Mouse (Mus musculus): ENCODE results near the gene Parm1. TPM values are rescaled to one million over a fixed set of nuclear protein-coding genes. Genes with fewer than 3 reads are reported as not detected.

Gene Parm1
- total RNA-seq (2014; rRNA removed) (6.5 and 11.8 TPM in 2 replicates), polyA plus RNA-seq (2015; fragmentation: Nextera tagmentation; extraction: Ambion mirVana) (4.7 and 7.3 TPM in 2 replicates)

DNA sequence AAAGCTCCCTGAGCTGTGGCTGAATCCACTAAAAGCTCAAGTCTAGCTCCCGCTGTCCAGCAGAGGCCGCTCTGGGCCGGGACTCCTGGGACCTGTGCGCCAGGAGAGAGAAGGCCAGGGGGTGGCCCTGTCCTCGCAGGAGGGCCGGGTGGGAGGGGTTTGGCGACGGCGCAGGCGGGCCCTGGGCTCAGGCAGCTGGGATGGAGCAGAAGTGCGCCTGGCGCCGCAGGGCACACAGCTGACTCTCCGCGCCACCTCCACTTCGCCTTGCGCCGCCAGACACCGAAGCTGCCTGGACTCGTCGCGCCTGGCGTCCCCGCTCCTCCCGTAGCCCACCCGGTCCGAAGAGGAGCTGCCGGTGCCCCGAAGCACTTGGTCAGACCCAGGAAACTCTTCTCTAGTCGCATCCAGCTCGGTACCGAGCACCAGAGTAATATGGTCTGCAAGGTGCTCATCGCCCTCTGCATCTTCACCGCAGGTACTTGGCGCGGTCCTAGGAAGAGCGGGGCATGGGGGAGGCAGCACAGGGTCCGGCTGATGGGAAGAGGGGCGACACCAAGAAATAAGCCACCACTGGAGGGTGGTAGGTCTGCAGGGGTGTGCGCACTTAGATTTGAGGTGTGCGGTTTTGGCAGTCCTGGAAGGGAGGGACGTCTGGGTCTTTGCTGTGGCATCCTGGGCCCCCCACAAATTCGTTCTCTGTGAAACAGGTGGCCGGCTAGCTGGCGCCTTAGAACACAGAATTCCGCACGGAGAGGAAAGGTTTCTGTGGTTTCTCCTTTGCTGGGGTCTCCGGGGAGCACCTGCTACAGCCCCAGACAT, at the start of gene Parm1:
Gene Parm1 (plus strand): TSS at position 136 of the 822 bp plus-strand sequence.
- H3K36me3 ChIP-seq (ENCODE audit: insufficient read depth) = no peaks in the 10 kb centered on the region
- peak within 1 kb of the TSS; percentile 54 for H3K4me3 ChIP-seq (ENCODE audit: low read depth, low read length)
- peaks cover 15% of the 10 kb centered on the region; the same call in 1 of the 2 replicates for H3K4me1 ChIP-seq (ENCODE audit: insufficient read depth)
- peak; percentile 95 for ATAC-seq
- H3K4me2 ChIP-seq (ENCODE audit: low read depth) = peak within 1 kb of the TSS; percentile 98
- peaks cover 5% of the 10 kb centered on the region; the same call in 1 of the 2 replicates for H3K27me3 ChIP-seq (ENCODE audit: insufficient read depth, low read length)
- peak within 1 kb of the TSS; percentile 54 for H3K9ac ChIP-seq
- no peak within 1 kb of the TSS for H3K27ac ChIP-seq (ENCODE audit: low read depth, low read length)
- H3K9me3 ChIP-seq (ENCODE audit: low read length) = no peaks in the 10 kb centered on the region
- peak; percentile 79 for TF ChIP-seq CTCF (IDR thresholded peaks at IDR 0.05; ENCODE audit: low read depth)
- DNase-seq = peak; percentile 87
- 2% methylated on average over 48 of the region's 48 CpGs for WGBS

DNA sequence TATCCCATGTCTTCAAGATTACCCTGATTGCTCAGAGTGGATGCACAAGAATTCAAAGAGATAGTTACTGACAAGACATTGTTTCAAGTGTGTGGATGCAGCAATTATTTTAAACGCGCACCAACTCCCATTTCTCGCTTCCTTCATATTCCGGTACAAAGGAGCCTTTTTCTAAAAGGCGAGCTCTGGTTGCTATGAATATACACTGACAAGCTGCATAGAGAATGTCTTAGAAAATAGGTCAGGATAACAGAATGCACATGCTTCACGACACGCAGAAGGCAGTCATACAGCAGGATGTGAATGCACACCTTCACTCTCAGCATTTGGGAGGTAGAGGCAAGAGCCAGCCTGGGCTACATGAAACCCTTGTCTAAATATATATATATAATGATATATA, 42.2 kb upstream of the Parm1 start:
- WGBS = 80% methylated on average over 7 of the region's 7 CpGs
- H3K27me3 ChIP-seq (ENCODE audit: insufficient read depth, low read length) = no peaks in the 10 kb centered on the region
- H3K9ac ChIP-seq = no peak overlapping the region; the same call in 1 of the 2 replicates
- ATAC-seq = no peak
- H3K36me3 ChIP-seq (ENCODE audit: insufficient read depth) = no peaks in the 10 kb centered on the region
- DNase-seq = no peak
- no peaks in the 10 kb centered on the region for H3K9me3 ChIP-seq (ENCODE audit: low read length)
- no peak overlapping the region for H3K4me3 ChIP-seq (ENCODE audit: low read depth, low read length)
- no peak overlapping the region for H3K4me2 ChIP-seq (ENCODE audit: low read depth)
- no peaks in the 10 kb centered on the region for H3K4me1 ChIP-seq (ENCODE audit: insufficient read depth)
- no peak for TF ChIP-seq CTCF (IDR thresholded peaks at IDR 0.05; ENCODE audit: low read depth)
- H3K27ac ChIP-seq (ENCODE audit: low read depth, low read length) = no peak overlapping the region

- Histone ChIP-seq H3K4me1 (ENCODE audit: insufficient read depth) (no peaks in the 10 kb centered on the region), H3K4me2 (ENCODE audit: low read depth) (no peak overlapping the region), H3K27me3 (ENCODE audit: insufficient read depth, low read length) (no peaks in the 10 kb centered on the region), H3K4me3 (ENCODE audit: low read depth, low read length) (no peak overlapping the region), H3K9me3 (ENCODE audit: low read length) (no peaks in the 10 kb centered on the region), H3K36me3 (ENCODE audit: insufficient read depth) (no peaks in the 10 kb centered on the region), H3K27ac (ENCODE audit: low read depth, low read length) (no peak overlapping the region), H3K9ac (no peak overlapping the region)
- no peak for DNase-seq
- TF ChIP-seq CTCF (IDR thresholded peaks at IDR 0.05; ENCODE audit: low read depth) = no peak
- no peak for ATAC-seq
- 87% methylated on average over 7 of the region's 7 CpGs for WGBS
Measured at GRCm38 (mm10) chr5:91476863-91477262, 40.6 kb upstream of the Parm1 start.

GRCm38 (mm10) chr5:91478673-91479072, 38.7 kb upstream of the Parm1 start:
- Histone ChIP-seq H3K9me3 (ENCODE audit: low read length) (no peaks in the 10 kb centered on the region), H3K9ac (no peak overlapping the region), H3K27me3 (ENCODE audit: insufficient read depth, low read length) (no peaks in the 10 kb centered on the region), H3K4me1 (ENCODE audit: insufficient read depth) (no peaks in the 10 kb centered on the region), H3K4me2 (ENCODE audit: low read depth) (no peak overlapping the region), H3K4me3 (ENCODE audit: low read depth, low read length) (no peak overlapping the region), H3K36me3 (ENCODE audit: insufficient read depth) (no peaks in the 10 kb centered on the region), H3K27ac (ENCODE audit: low read depth, low read length) (no peak overlapping the region)
- ATAC-seq (no peak), DNase-seq (no peak)
- WGBS = 97% methylated on average over 4 of the region's 4 CpGs
- TF ChIP-seq CTCF (IDR thresholded peaks at IDR 0.05; ENCODE audit: low read depth) = no peak

DNA sequence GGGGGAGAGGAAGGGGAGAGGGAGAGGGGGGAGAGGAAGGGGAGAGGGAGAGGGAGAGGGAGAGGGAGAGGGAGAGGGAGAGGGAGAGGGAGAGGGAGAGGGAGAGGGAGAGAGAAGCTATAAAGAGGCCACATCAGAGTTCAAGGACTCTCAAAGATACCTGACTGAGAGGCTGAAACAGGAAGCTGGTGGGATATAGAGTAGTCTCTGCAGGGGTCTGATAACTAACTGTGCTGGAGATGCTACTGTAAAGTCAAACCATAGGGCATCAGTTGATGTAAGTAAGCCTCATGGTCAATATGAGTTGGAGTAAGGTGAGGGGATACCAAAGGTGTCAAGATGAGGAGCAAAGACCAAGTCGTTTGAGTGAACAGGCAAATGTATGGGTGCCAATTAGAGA, 37.3 kb upstream of the Parm1 start:
- Histone ChIP-seq H3K27me3 (ENCODE audit: insufficient read depth, low read length) (no peaks in the 10 kb centered on the region), H3K4me1 (ENCODE audit: insufficient read depth) (no peaks in the 10 kb centered on the region), H3K9me3 (ENCODE audit: low read length) (no peaks in the 10 kb centered on the region), H3K4me2 (ENCODE audit: low read depth) (no peak overlapping the region), H3K9ac (no peak overlapping the region), H3K4me3 (ENCODE audit: low read depth, low read length) (no peak overlapping the region), H3K27ac (ENCODE audit: low read depth, low read length) (no peak overlapping the region), H3K36me3 (ENCODE audit: insufficient read depth) (no peaks in the 10 kb centered on the region)
- TF ChIP-seq CTCF (IDR thresholded peaks at IDR 0.05; ENCODE audit: low read depth) = no peak
- no peak for ATAC-seq
- WGBS = 88% methylated on average over 1 of the region's 1 CpGs
- no peak for DNase-seq

DNA sequence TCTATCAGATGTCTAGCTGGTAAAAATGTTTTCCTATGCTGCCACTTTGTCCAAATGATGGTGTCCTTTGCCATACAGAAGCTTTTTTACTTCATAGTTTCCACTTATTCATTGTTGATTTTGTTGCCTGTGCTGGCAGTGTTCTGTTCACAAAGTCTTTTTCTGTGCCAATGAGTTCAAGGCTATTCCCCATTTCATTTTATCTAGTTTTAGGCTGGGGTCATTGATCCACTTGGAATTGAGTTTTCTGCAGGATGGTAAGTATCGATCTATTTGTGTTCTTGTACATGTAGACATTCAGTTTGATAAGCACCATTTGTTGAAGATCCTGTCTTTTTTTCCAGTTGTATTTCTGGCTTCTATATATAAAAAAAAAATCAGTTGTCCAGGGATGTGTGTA, 33.1 kb upstream of the Parm1 start:
- Histone ChIP-seq H3K4me1 (ENCODE audit: insufficient read depth) (no peaks in the 10 kb centered on the region), H3K4me3 (ENCODE audit: low read depth, low read length) (no peak overlapping the region), H3K27me3 (ENCODE audit: insufficient read depth, low read length) (no peaks in the 10 kb centered on the region), H3K27ac (ENCODE audit: low read depth, low read length) (no peak overlapping the region), H3K9me3 (ENCODE audit: low read length) (no peaks in the 10 kb centered on the region), H3K36me3 (ENCODE audit: insufficient read depth) (no peaks in the 10 kb centered on the region), H3K4me2 (ENCODE audit: low read depth) (no peak overlapping the region), H3K9ac (no peak overlapping the region)
- ATAC-seq (no peak), DNase-seq (no peak)
- no peak for TF ChIP-seq CTCF (IDR thresholded peaks at IDR 0.05; ENCODE audit: low read depth)
- WGBS = 92% methylated on average over 1 of the region's 1 CpGs

DNA sequence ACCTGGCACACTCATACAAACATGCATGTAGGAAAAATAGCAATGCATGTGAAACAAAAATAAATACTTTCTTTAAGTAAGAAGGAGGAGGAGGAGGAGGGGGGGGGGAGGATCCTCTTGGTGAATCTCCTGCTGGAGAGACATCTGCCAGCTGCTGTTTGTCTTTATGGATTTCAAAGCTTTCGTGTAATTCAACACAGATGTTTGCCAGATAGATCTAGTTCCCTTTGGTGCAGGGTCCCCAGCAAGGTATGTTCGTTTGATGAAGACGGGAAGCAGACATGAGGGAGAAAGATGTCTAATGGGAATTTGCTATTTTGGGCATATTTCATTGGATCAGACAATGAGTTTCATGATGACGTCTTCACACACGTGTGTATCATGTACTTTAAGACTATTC, 23.0 kb upstream of the Parm1 start:
- TF ChIP-seq CTCF (IDR thresholded peaks at IDR 0.05; ENCODE audit: low read depth) = no peak
- H3K36me3 ChIP-seq (ENCODE audit: insufficient read depth) = no peaks in the 10 kb centered on the region
- ATAC-seq = no peak
- no peak for DNase-seq
- H3K9ac ChIP-seq = no peak overlapping the region
- H3K4me1 ChIP-seq (ENCODE audit: insufficient read depth) = no peaks in the 10 kb centered on the region
- no peak overlapping the region for H3K4me2 ChIP-seq (ENCODE audit: low read depth)
- H3K27me3 ChIP-seq (ENCODE audit: insufficient read depth, low read length) = no peaks in the 10 kb centered on the region
- 80% methylated on average over 5 of the region's 5 CpGs for WGBS
- H3K27ac ChIP-seq (ENCODE audit: low read depth, low read length) = no peak overlapping the region
- H3K9me3 ChIP-seq (ENCODE audit: low read length) = no peaks in the 10 kb centered on the region
- no peak overlapping the region for H3K4me3 ChIP-seq (ENCODE audit: low read depth, low read length)
